Mouse (Mus musculus) lung, postnatal 0 days (tissue): ENCODE measurements around the gene Trhde. TPM values are rescaled to one million over a fixed set of nuclear protein-coding genes. Genes with fewer than 3 reads are reported as not detected.

Experiments used
- ATAC-seq: fragments of 200-750 bp; cut with Nextera tagmentation; 2 replicates; pipeline ENCODE4 v1.8.0; 2017; ENCODE audit warnings: moderate library complexity
- DNase-seq: peaks from one replicate; pipeline ENCODE4 v3.0.0-alpha.2; 2016; ENCODE audit warnings: low spot score
- H3K27ac ChIP-seq: fragments of 300-500 bp; sonication (generic); 2 replicates; pipeline ENCODE4 v1.5.1; 2014; ENCODE audit warnings: antibody characterized with exemption, mild to moderate bottlenecking, low read length, mixed read lengths
- H3K27me3 ChIP-seq: fragments of 300-500 bp; sonication (generic); replicated peaks from 2 replicates; pipeline ENCODE4 v1.6.1; 2014; ENCODE audit warnings: low read length, mixed read lengths; ENCODE audit not compliant: insufficient read depth
- H3K36me3 ChIP-seq: fragments of 300-500 bp; sonication (generic); 2 replicates; pipeline ENCODE4 v1.6.1; 2014; ENCODE audit warnings: low read length, mixed read lengths; ENCODE audit not compliant: insufficient read depth
- H3K4me1 ChIP-seq: fragments of 300-500 bp; sonication (generic); 2 replicates; pipeline ENCODE4 v1.6.1; 2014; ENCODE audit warnings: antibody characterized with exemption, low read depth, low read length, mixed read lengths; ENCODE audit not compliant: insufficient read depth
- H3K4me2 ChIP-seq: fragments of 300-500 bp; sonication (generic); replicated peaks from 2 replicates; pipeline ENCODE4 v1.6.1; 2014; ENCODE audit warnings: low read depth, mild to moderate bottlenecking, low read length, moderate library complexity, mixed read lengths
- H3K4me3 ChIP-seq: fragments of 300-500 bp; sonication (generic); 2 replicates; pipeline ENCODE4 v1.5.1; 2014; ENCODE audit warnings: low read depth, low read length
- H3K9ac ChIP-seq: fragments of 300-500 bp; sonication (generic); replicated peaks from 2 replicates; pipeline ENCODE4 v1.6.1; 2014; ENCODE audit warnings: low read depth, mild to moderate bottlenecking
- H3K9me3 ChIP-seq: fragments of 300-500 bp; sonication (generic); 2 replicates; pipeline ENCODE4 v1.6.1; 2016; ENCODE audit warnings: low read length, mixed read lengths
- CTCF ChIP-seq: IDR thresholded peaks from 2 replicates; pipeline ENCODE4 v1.5.1; 2016; ENCODE audit warnings: antibody characterized with exemption, mild to moderate bottlenecking
- EP300 ChIP-seq: IDR thresholded peaks from 2 replicates; pipeline ENCODE4 v1.6.1; 2016; ENCODE audit warnings: antibody characterized with exemption, mild to moderate bottlenecking, control low read depth
- WGBS: fragments of 180-500 bp; shearing (Covaris S2); extraction: QIAGEN DNeasy Blood & Tissue Kit; methylation state at CpG from one replicate; pipeline ENCODE4 v1.1.7; 2014; 5-methylcytosine and 5-hydroxymethylcytosine counted together
- polyA plus RNA-seq: library from polyadenylated mRNA; unstranded; fragments of >200 nt; fragmentation: Nextera tagmentation; extraction: Ambion mirVana; gene quantifications from 2 replicates; pipeline ENCODE4 v1.2.1, GENCODE M21; 2015

The Trhde gene
- polyA plus RNA-seq, 1 experiment from 2014 or later = not detected

DNA sequence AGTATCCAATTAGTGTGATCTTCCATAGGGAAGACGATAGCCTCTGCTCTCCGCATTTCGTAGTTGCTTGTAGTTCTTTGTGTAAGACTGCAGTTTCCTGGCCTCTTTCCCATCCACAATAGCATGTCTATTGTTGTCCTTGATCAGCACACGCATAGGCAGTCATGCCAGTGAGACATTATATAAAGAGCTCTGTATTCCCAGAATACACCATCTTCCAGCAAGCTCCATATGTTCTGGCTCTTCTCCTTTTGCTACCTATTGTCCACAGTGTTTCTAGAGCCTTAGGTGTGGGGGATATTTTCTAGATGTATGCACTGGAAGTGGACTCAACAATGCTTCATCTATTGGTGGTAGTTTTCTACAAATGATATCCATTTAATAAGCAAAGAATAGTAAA, 313.3 kb downstream of the Trhde start:
- ATAC-seq = no peak
- TF ChIP-seq CTCF = no peak
- TF ChIP-seq EP300 = no peak
- WGBS = 85% methylated on average over 4 of the region's 4 CpGs

GRCm38 (mm10) chr10:114455591-114455990, 346.5 kb downstream of the Trhde start:
- Histone ChIP-seq H3K9me3 (no peaks in the 10 kb centered on the region), H3K27ac (no peak overlapping the region), H3K27me3 (no peaks in the 10 kb centered on the region), H3K4me1 (no peaks in the 10 kb centered on the region), H3K9ac (no peak overlapping the region), H3K4me3 (no peak overlapping the region), H3K4me2 (no peak overlapping the region), H3K36me3 (no peaks in the 10 kb centered on the region)
- WGBS = 72% methylated on average over 3 of the region's 3 CpGs
- DNase-seq = no peak
- TF ChIP-seq CTCF (peak; percentile 10; the same call in 1 of the 2 replicates), EP300 (no peak)
- no peak for ATAC-seq

More for the DNA sequence above, 313.3 kb downstream of the Trhde start:
- no peaks in the 10 kb centered on the region for H3K36me3 ChIP-seq
- H3K9ac ChIP-seq = no peak overlapping the region
- H3K4me3 ChIP-seq = no peak overlapping the region
- H3K4me1 ChIP-seq = no peaks in the 10 kb centered on the region
- no peaks in the 10 kb centered on the region for H3K27me3 ChIP-seq
- DNase-seq = no peak
- no peak overlapping the region for H3K4me2 ChIP-seq
- no peak overlapping the region for H3K27ac ChIP-seq
- no peaks in the 10 kb centered on the region for H3K9me3 ChIP-seq

DNA sequence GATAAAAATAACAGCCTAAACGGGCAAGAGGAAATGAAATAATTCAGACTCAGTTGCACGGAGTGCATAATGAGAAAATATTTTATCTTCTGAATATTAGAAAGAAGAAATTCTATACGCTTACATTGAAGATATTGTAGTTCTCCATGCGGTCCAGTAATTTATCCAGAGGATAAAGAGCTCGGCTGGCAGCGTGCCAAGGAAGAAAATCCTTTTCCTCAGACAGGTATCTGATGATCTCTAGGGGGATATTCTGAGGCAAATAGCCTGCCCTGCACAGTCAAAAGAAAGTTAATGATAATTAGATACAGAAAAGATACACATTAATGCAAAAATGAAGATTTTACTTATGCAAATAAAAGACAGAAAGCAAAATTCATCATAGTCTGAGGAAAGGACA, 354.0 kb downstream of the Trhde start:
- WGBS = 61% methylated on average over 6 of the region's 6 CpGs

DNA sequence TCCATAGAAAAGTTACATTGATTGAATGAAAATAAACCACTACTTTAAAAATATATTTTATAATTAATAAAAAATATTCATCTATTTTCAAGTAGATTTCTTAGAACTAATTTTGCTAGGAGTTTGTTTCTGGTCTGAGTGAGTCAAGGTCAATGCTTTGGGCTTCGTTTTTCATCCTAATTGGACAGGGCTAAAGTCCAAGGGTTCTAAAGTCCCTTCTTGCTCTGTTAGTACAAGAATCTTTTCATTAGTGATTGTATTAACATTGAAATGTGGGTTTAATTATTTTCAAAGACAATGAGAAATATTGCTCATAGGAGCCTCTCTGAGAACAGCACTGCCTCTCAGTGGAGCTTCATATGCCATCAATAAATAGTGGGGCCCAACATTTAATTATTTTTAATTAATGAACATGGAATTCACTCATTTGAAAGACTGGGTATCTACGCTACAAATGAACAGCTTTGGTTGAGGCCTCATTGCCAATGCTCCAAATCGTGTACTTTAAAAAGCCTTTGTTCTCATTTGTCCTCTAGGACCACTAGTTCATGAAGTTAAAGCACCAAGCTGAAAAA, 383.1 kb downstream of the Trhde start:
- 58% methylated on average over 3 of the region's 3 CpGs for WGBS
- Histone ChIP-seq H3K27me3 (no peaks in the 10 kb centered on the region), H3K4me1 (no peaks in the 10 kb centered on the region), H3K9ac (no peak overlapping the region), H3K27ac (no peak overlapping the region), H3K36me3 (no peaks in the 10 kb centered on the region), H3K4me2 (no peak overlapping the region), H3K4me3 (no peak overlapping the region), H3K9me3 (no peaks in the 10 kb centered on the region)
- TF ChIP-seq EP300 (no peak), CTCF (no peak)
- ATAC-seq = no peak
- DNase-seq = no peak

More for the DNA sequence above, 354.0 kb downstream of the Trhde start:
- Histone ChIP-seq H3K4me2 (no peak overlapping the region), H3K4me1 (no peaks in the 10 kb centered on the region), H3K9ac (no peak overlapping the region), H3K4me3 (no peak overlapping the region), H3K9me3 (no peaks in the 10 kb centered on the region), H3K27ac (no peak overlapping the region), H3K27me3 (no peaks in the 10 kb centered on the region), H3K36me3 (no peaks in the 10 kb centered on the region)
- no peak for DNase-seq
- no peak for ATAC-seq
- TF ChIP-seq CTCF (no peak), EP300 (no peak)

DNA sequence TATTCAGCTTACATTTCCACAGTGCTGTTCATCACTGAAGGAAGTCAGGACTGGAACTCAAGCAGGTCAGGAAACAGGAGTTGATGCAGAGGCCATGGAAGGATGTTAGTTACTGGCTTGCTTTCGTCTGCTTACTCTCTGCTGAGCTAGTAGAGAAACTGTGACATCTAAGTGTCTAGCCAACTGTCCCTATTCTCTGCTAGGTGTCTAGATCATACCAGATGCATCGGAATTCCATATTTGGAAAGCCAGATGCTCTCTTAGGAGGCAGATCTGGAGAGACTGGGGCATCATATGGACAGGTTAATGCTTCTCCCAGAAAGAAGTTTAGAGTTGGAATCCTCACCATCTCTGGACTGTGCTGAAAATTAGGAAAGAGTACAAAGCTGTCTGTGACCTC, 386.4 kb downstream of the Trhde start:
- no peak for ATAC-seq
- Histone ChIP-seq H3K9ac (no peak overlapping the region), H3K4me3 (no peak overlapping the region), H3K4me2 (no peak overlapping the region), H3K27me3 (no peaks in the 10 kb centered on the region), H3K4me1 (no peaks in the 10 kb centered on the region), H3K36me3 (no peaks in the 10 kb centered on the region), H3K27ac (no peak overlapping the region), H3K9me3 (no peaks in the 10 kb centered on the region)
- no peak for DNase-seq
- WGBS = 80% methylated on average over 2 of the region's 2 CpGs
- TF ChIP-seq EP300 (no peak), CTCF (no peak)

GRCm38 (mm10) chr10:114405260-114405659, 396.8 kb downstream of the Trhde start:
- TF ChIP-seq CTCF (no peak), EP300 (no peak)
- no peaks in the 10 kb centered on the region for H3K36me3 ChIP-seq
- ATAC-seq (no peak), DNase-seq (no peak)
- 47% methylated on average over 7 of the region's 7 CpGs for WGBS
- no peaks in the 10 kb centered on the region for H3K27me3 ChIP-seq
- H3K9me3 ChIP-seq = no peaks in the 10 kb centered on the region
- H3K9ac ChIP-seq = no peak overlapping the region
- H3K4me3 ChIP-seq = no peak overlapping the region
- no peak overlapping the region for H3K4me2 ChIP-seq
- H3K27ac ChIP-seq = no peak overlapping the region
- no peaks in the 10 kb centered on the region for H3K4me1 ChIP-seq

GRCm38 (mm10) chr10:114403795-114404194, 398.3 kb downstream of the Trhde start:
- H3K4me1 ChIP-seq = no peaks in the 10 kb centered on the region
- DNase-seq (no peak), ATAC-seq (no peak)
- no peaks in the 10 kb centered on the region for H3K36me3 ChIP-seq
- 31% methylated on average over 2 of the region's 2 CpGs for WGBS
- no peak overlapping the region for H3K4me3 ChIP-seq
- H3K9me3 ChIP-seq = no peaks in the 10 kb centered on the region
- H3K27me3 ChIP-seq = no peaks in the 10 kb centered on the region
- TF ChIP-seq EP300 (no peak), CTCF (no peak)
- H3K9ac ChIP-seq = no peak overlapping the region
- no peak overlapping the region for H3K27ac ChIP-seq
- H3K4me2 ChIP-seq = no peak overlapping the region
